Mouse (Mus musculus): ENCODE results near the gene Iscu.

Gene Iscu

DNA sequence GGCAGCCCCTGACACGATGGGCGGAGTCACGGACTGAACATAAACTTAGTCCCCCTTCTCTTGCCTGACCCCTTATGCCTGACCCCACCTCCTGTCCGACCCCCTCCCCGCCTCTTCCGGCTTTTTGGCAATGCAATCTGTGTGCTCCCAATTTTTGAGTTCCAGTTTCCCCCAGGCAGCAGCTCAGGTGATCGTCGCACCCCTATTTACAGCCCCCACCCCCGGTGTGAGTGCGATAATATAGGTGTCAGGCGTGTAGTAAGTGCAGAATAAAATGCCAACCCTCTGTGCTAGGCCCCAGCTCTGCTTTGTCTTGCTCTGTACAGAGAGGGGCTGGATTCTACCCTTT is 42.5 kb downstream of the Iscu start:
- DNase-seq (ENCODE audit: low read depth) = no peak

DNA sequence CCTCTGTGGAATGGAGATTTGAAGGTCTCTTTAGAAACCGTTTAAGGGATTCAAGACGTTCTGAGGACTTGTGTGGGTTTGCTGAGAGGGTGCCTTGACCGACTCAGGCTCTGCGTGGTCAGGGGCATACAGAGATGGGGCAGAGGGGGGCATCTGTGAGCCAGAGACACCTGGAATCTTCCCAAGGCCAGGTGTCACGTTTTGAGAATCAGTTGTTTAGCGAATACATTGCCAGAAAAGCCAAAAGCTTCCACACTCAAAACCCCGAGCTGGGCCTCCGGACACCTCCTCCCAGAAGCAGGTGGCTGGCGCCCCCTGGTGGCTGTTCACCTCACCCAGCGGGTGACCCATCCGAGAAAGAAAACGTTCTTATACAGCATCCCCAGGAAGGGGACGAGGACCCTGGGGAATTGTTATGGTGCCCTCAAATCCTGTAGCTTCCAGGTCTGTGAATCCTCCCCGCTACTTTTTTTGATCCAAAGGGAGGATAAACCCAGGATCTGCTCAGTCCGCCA is 43.1 kb downstream of the Iscu start:
- peak; percentile 74 for DNase-seq (ENCODE audit: low read depth)

DNA sequence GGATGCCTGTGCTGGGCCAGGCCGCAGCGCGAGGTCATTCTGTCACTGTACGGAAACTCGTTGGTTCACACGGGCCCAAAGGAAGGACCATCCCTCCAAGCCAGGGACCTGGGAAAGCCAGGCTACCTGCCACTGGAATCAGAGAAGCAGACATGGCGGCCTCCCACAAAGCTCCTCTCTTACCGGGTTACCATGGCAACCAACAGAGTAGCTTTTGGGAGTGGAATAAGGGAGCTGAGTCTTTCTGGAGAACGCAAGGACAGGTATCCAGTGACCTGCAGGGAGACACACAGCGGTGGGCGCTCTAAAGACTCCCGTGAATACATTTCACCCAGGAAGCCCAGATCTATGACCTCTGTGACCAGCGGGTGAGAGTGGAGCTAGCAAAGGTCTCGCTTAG is 46.0 kb downstream of the Iscu start:
- DNase-seq (ENCODE audit: low read depth) = no peak

DNA sequence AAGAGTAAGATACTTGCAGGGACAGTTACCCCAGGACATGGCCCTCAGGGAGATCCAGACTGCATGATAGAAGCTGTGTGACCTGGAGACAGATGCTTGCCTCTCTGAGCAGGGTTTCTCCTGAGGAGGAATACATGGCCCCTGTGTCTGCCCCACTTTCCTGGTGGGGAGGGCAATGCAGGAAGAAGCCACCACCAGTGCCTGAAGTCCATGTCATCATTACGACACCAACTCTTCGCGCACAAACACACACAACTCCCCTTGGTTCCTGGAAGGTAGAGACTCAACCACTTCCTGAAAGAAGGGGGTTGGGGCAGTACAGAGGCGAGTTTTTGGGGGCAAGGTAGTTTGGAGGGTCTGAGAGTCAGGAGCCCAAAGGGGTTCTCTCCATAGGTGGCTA is 51.7 kb downstream of the Iscu start:
- no peak for DNase-seq (ENCODE audit: low read depth)

DNA sequence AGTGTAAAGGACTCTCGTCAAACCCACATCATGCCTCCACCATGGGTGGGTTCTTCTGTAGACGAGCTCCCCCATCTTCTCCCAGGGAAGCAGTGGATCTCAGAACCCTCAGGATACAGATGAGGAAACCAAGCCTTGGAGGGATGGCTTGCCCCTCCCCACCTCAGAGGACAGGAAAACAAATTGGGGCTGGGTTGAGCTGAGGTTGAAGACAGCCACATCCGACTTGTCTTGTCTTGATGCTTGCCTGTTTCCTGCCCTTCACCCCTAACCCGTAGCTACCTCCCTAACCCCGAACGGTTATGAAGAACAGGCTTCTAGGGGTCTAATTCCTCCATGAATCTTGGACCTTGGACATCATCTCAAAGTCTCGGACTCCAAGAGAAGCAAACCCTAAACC is 53.0 kb downstream of the Iscu start:
- DNase-seq (ENCODE audit: low read depth) = no peak

DNA sequence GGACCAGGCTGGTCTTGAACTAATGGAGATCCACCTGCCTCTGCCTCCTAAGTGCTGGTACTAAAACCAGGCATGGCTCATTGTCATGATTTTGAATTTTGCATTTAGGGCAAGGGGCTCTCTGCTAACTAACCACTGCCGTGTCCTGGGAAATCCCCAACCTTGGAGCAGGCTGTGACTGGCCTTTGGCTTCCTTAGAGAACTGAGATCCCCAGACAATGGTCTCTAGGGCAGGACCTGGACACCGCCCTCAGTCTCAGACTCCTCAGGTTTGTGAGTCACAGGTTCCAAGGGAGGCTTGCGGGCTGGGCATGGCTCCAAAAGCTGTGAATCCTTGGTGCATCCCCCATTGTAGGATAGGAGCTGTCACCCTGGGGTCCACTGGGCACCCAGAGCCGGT is 54.1 kb downstream of the Iscu start:
- no peak for DNase-seq (ENCODE audit: low read depth)

Measured in c-Kit-positive CD71-negative TER-119-negative erythroid progenitor cells, embryonic 14.5 days (primary cell).